Mouse (Mus musculus): Measurements from ENCODE around the gene Ublcp1.

DNA sequence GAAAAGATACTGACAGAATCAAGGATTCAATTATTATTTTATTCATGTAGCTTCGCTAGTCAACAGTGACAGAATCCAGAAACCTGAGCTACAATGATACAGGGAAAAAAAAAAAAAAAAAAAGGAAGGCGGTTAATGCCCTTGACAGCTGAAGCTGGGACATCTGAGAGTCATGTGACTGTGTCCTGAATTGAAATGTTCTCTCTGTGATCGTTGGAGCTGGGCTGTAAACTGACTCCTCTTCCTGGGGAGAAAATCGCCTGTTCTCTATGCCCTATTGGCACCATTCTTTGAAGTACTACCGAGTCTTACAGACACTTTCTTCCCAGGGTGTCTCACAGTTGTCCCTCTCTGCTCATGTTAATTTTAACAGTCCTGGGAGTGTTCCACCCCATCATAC lies 32.6 kb upstream of the Ublcp1 start:
- TF ChIP-seq CTCF (IDR thresholded peaks at IDR 0.05; ENCODE audit: borderline replicate concordance, insufficient read depth, low read depth, low read length) (no peak), POLR2A (IDR thresholded peaks at IDR 0.05; ENCODE audit: borderline replicate concordance, insufficient read depth, low read length) (no peak)

Measured in cerebellum, adult 2 months (tissue).